Mouse (Mus musculus): ENCODE measurements around the gene Ptpn12. TPM values are rescaled to one million over a fixed set of nuclear protein-coding genes. Genes with fewer than 3 reads are reported as not detected.
A peak's percentile ranks its signal among the peaks of the same experiment; 100 is the strongest.

The Ptpn12 gene
- polyA plus RNA-seq, 1 experiment from 2014 or later = 33.9 TPM

- no peak overlapping the region for H3K4me2 ChIP-seq (ENCODE audit: low read length)
- H3K27me3 ChIP-seq (replicated peaks; ENCODE audit: control insufficient read depth, insufficient read depth, low read length) = no peaks in the 10 kb centered on the region
- peaks cover 14% of the 10 kb centered on the region for H3K4me1 ChIP-seq (replicated peaks; ENCODE audit: control insufficient read depth, insufficient read depth, low read length)
- WGBS = 20% methylated on average over 11 of the region's 11 CpGs
- H3K9me3 ChIP-seq (ENCODE audit: control insufficient read depth, low read length) = no peaks in the 10 kb centered on the region
- no peak overlapping the region for H3K4me3 ChIP-seq (replicated peaks; ENCODE audit: low read length)
- H3K9ac ChIP-seq (replicated peaks; ENCODE audit: low read depth, low read length) = no peak overlapping the region
- no peak overlapping the region for H3K27ac ChIP-seq (ENCODE audit: low read length)
- peak; percentile 81 for ATAC-seq
- no peaks in the 10 kb centered on the region for H3K36me3 ChIP-seq (ENCODE audit: control insufficient read depth, insufficient read depth)
Measured at GRCm38 (mm10) chr5:21033382-21034056, 22.2 kb downstream of the Ptpn12 start.

- ATAC-seq = no peak
- H3K9me3 ChIP-seq (ENCODE audit: control insufficient read depth, low read length) = no peaks in the 10 kb centered on the region
Measured at GRCm38 (mm10) chr5:21032626-21033025, 23.1 kb downstream of the Ptpn12 start.

GRCm38 (mm10) chr5:21030226-21030625 is 25.5 kb downstream of the Ptpn12 start:
- no peak for ATAC-seq
- no peaks in the 10 kb centered on the region for H3K36me3 ChIP-seq (ENCODE audit: control insufficient read depth, insufficient read depth)
- H3K9ac ChIP-seq (replicated peaks; ENCODE audit: low read depth, low read length) = no peak overlapping the region
- H3K27ac ChIP-seq (ENCODE audit: low read length) = no peak overlapping the region
- peaks cover 14% of the 10 kb centered on the region for H3K4me1 ChIP-seq (replicated peaks; ENCODE audit: control insufficient read depth, insufficient read depth, low read length)
- H3K4me2 ChIP-seq (ENCODE audit: low read length) = no peak overlapping the region
- no peaks in the 10 kb centered on the region for H3K9me3 ChIP-seq (ENCODE audit: control insufficient read depth, low read length)
- H3K4me3 ChIP-seq (replicated peaks; ENCODE audit: low read length) = no peak overlapping the region
- no peaks in the 10 kb centered on the region for H3K27me3 ChIP-seq (replicated peaks; ENCODE audit: control insufficient read depth, insufficient read depth, low read length)

More at GRCm38 (mm10) chr5:21032626-21033025, 23.1 kb downstream of the Ptpn12 start:
- H3K36me3 ChIP-seq (ENCODE audit: control insufficient read depth, insufficient read depth) = no peaks in the 10 kb centered on the region
- H3K4me3 ChIP-seq (replicated peaks; ENCODE audit: low read length) = no peak overlapping the region
- 45% methylated on average over 3 of the region's 3 CpGs for WGBS
- H3K27me3 ChIP-seq (replicated peaks; ENCODE audit: control insufficient read depth, insufficient read depth, low read length) = no peaks in the 10 kb centered on the region
- H3K27ac ChIP-seq (ENCODE audit: low read length) = no peak overlapping the region
- no peak overlapping the region for H3K4me2 ChIP-seq (ENCODE audit: low read length)
- H3K4me1 ChIP-seq (replicated peaks; ENCODE audit: control insufficient read depth, insufficient read depth, low read length) = peaks cover 14% of the 10 kb centered on the region
- no peak overlapping the region for H3K9ac ChIP-seq (replicated peaks; ENCODE audit: low read depth, low read length)

- 69% methylated on average over 5 of the region's 5 CpGs for WGBS
- no peak overlapping the region for H3K4me2 ChIP-seq (ENCODE audit: low read length)
Measured at GRCm38 (mm10) chr5:21017075-21017474, 38.6 kb downstream of the Ptpn12 start.

GRCm38 (mm10) chr5:21010908-21011307 is 44.8 kb downstream of the Ptpn12 start:
- Histone ChIP-seq H3K27me3 (replicated peaks; ENCODE audit: control insufficient read depth, insufficient read depth, low read length) (no peaks in the 10 kb centered on the region), H3K9me3 (ENCODE audit: control insufficient read depth, low read length) (no peaks in the 10 kb centered on the region), H3K4me1 (replicated peaks; ENCODE audit: control insufficient read depth, insufficient read depth, low read length) (no peaks in the 10 kb centered on the region), H3K36me3 (ENCODE audit: control insufficient read depth, insufficient read depth) (peaks cover 30% of the 10 kb centered on the region), H3K9ac (replicated peaks; ENCODE audit: low read depth, low read length) (no peak overlapping the region), H3K27ac (ENCODE audit: low read length) (no peak overlapping the region), H3K4me3 (replicated peaks; ENCODE audit: low read length) (no peak overlapping the region), H3K4me2 (ENCODE audit: low read length) (no peak overlapping the region)
- no peak for ATAC-seq

More at GRCm38 (mm10) chr5:21017075-21017474, 38.6 kb downstream of the Ptpn12 start:
- Histone ChIP-seq H3K27ac (ENCODE audit: low read length) (no peak overlapping the region), H3K4me1 (replicated peaks; ENCODE audit: control insufficient read depth, insufficient read depth, low read length) (no peaks in the 10 kb centered on the region), H3K9ac (replicated peaks; ENCODE audit: low read depth, low read length) (no peak overlapping the region), H3K27me3 (replicated peaks; ENCODE audit: control insufficient read depth, insufficient read depth, low read length) (no peaks in the 10 kb centered on the region), H3K9me3 (ENCODE audit: control insufficient read depth, low read length) (no peaks in the 10 kb centered on the region), H3K4me3 (replicated peaks; ENCODE audit: low read length) (no peak overlapping the region), H3K36me3 (ENCODE audit: control insufficient read depth, insufficient read depth) (peaks cover 24% of the 10 kb centered on the region)
- no peak for ATAC-seq

- peaks cover 47% of the 10 kb centered on the region for H3K36me3 ChIP-seq (ENCODE audit: control insufficient read depth, insufficient read depth)
- 93% methylated on average over 6 of the region's 6 CpGs for WGBS
- H3K9me3 ChIP-seq (ENCODE audit: control insufficient read depth, low read length) = peaks cover 5% of the 10 kb centered on the region; the same call in 1 of the 2 replicates
Measured at GRCm38 (mm10) chr5:21002723-21003122, 53.0 kb downstream of the Ptpn12 start.

GRCm38 (mm10) chr5:21001622-21002315 is 53.9 kb downstream of the Ptpn12 start:
- no peak for ATAC-seq
- H3K9me3 ChIP-seq (ENCODE audit: control insufficient read depth, low read length) = peaks cover 5% of the 10 kb centered on the region; the same call in 1 of the 2 replicates
- no peak overlapping the region for H3K9ac ChIP-seq (replicated peaks; ENCODE audit: low read depth, low read length)
- H3K27ac ChIP-seq (ENCODE audit: low read length) = no peak overlapping the region
- WGBS = 96% methylated on average over 10 of the region's 10 CpGs
- peaks cover 50% of the 10 kb centered on the region for H3K36me3 ChIP-seq (ENCODE audit: control insufficient read depth, insufficient read depth)
- no peaks in the 10 kb centered on the region for H3K27me3 ChIP-seq (replicated peaks; ENCODE audit: control insufficient read depth, insufficient read depth, low read length)
- H3K4me1 ChIP-seq (replicated peaks; ENCODE audit: control insufficient read depth, insufficient read depth, low read length) = no peaks in the 10 kb centered on the region
- H3K4me2 ChIP-seq (ENCODE audit: low read length) = no peak overlapping the region
- H3K4me3 ChIP-seq (replicated peaks; ENCODE audit: low read length) = no peak overlapping the region

More at GRCm38 (mm10) chr5:21002723-21003122, 53.0 kb downstream of the Ptpn12 start:
- H3K27me3 ChIP-seq (replicated peaks; ENCODE audit: control insufficient read depth, insufficient read depth, low read length) = no peaks in the 10 kb centered on the region
- no peak overlapping the region for H3K4me3 ChIP-seq (replicated peaks; ENCODE audit: low read length)
- no peak for ATAC-seq
- no peak overlapping the region for H3K4me2 ChIP-seq (ENCODE audit: low read length)
- H3K4me1 ChIP-seq (replicated peaks; ENCODE audit: control insufficient read depth, insufficient read depth, low read length) = no peaks in the 10 kb centered on the region
- H3K27ac ChIP-seq (ENCODE audit: low read length) = no peak overlapping the region
- H3K9ac ChIP-seq (replicated peaks; ENCODE audit: low read depth, low read length) = no peak overlapping the region

- ATAC-seq = no peak
- Histone ChIP-seq H3K4me2 (ENCODE audit: low read length) (no peak overlapping the region), H3K36me3 (ENCODE audit: control insufficient read depth, insufficient read depth) (peaks cover 57% of the 10 kb centered on the region), H3K9ac (replicated peaks; ENCODE audit: low read depth, low read length) (no peak overlapping the region), H3K27me3 (replicated peaks; ENCODE audit: control insufficient read depth, insufficient read depth, low read length) (no peaks in the 10 kb centered on the region), H3K9me3 (ENCODE audit: control insufficient read depth, low read length) (peaks cover 5% of the 10 kb centered on the region; the same call in 1 of the 2 replicates), H3K27ac (ENCODE audit: low read length) (no peak overlapping the region), H3K4me1 (replicated peaks; ENCODE audit: control insufficient read depth, insufficient read depth, low read length) (no peaks in the 10 kb centered on the region), H3K4me3 (replicated peaks; ENCODE audit: low read length) (no peak overlapping the region)
- 94% methylated on average over 6 of the region's 6 CpGs for WGBS
Measured at GRCm38 (mm10) chr5:20998427-20998826, 57.3 kb downstream of the Ptpn12 start.

GRCm38 (mm10) chr5:20997555-20997954 is 58.2 kb downstream of the Ptpn12 start:
- ATAC-seq = no peak
- H3K36me3 ChIP-seq (ENCODE audit: control insufficient read depth, insufficient read depth) = peaks cover 57% of the 10 kb centered on the region
- H3K27ac ChIP-seq (ENCODE audit: low read length) = no peak overlapping the region
- peaks cover 5% of the 10 kb centered on the region; the same call in 1 of the 2 replicates for H3K9me3 ChIP-seq (ENCODE audit: control insufficient read depth, low read length)
- H3K27me3 ChIP-seq (replicated peaks; ENCODE audit: control insufficient read depth, insufficient read depth, low read length) = no peaks in the 10 kb centered on the region
- WGBS = 93% methylated on average over 6 of the region's 6 CpGs
- no peak overlapping the region for H3K9ac ChIP-seq (replicated peaks; ENCODE audit: low read depth, low read length)
- no peak overlapping the region for H3K4me3 ChIP-seq (replicated peaks; ENCODE audit: low read length)
- no peaks in the 10 kb centered on the region for H3K4me1 ChIP-seq (replicated peaks; ENCODE audit: control insufficient read depth, insufficient read depth, low read length)
- H3K4me2 ChIP-seq (ENCODE audit: low read length) = no peak overlapping the region

Measured in forebrain, embryonic 16.5 days (tissue).